Mouse (Mus musculus) bone marrow, adult 2 months (tissue): Measurements from ENCODE around the gene Hps4.

Experiments
- CTCF ChIP-seq: fragments of 200-500 bp; IDR thresholded peaks from 2 replicates; pipeline ENCODE4 v1.5.1; 2011; ENCODE audit warnings: low read length, control low read depth; ENCODE audit not compliant: control insufficient read depth, insufficient read depth
- POLR2A ChIP-seq: fragments of 200-500 bp; IDR thresholded peaks from 2 replicates; pipeline ENCODE4 v1.6.1; 2011; ENCODE audit warnings: low read depth, mild to moderate bottlenecking, control low read depth, low read length, borderline replicate concordance; ENCODE audit not compliant: control insufficient read depth

GRCm38 (mm10) chr5:112367929-112368328 is 25.0 kb downstream of the Hps4 start:
- TF ChIP-seq POLR2A: no peak
- no peak for TF ChIP-seq CTCF
